Mouse (Mus musculus): ENCODE measurements at regions not wholly inside any gene's neighbourhood (a gene's known extent, or its start where the extent isn't known, plus 50 kb on each side); places are given as distances from the start of the nearest gene placed in this dataset.

- TF ChIP-seq POLR2A (IDR thresholded peaks at IDR 0.05; ENCODE audit: borderline replicate concordance, extremely low read depth, insufficient read depth, insufficient read length, poor library complexity, severe bottlenecking) = no peak
- TF ChIP-seq CTCF (IDR thresholded peaks at IDR 0.05; ENCODE audit: borderline replicate concordance, extremely low read depth, insufficient read depth, insufficient read length) = no peak
- no peak for DNase-seq (ENCODE audit: low read depth)
These were observed 129.5 kb upstream of the Tmem72 start for GRCm38 (mm10) chr6:116845990-116846862.

GRCm38 (mm10) chr6:116848538-116849093 is 131.9 kb upstream of the Tmem72 start:
- no peak for TF ChIP-seq POLR2A (IDR thresholded peaks at IDR 0.05; ENCODE audit: borderline replicate concordance, extremely low read depth, insufficient read depth, insufficient read length, poor library complexity, severe bottlenecking)
- no peak for TF ChIP-seq CTCF (IDR thresholded peaks at IDR 0.05; ENCODE audit: borderline replicate concordance, extremely low read depth, insufficient read depth, insufficient read length)
- DNase-seq (ENCODE audit: low read depth) = no peak

GRCm38 (mm10) chr6:116854029-116854428 is 137.3 kb upstream of the Tmem72 start:
- peak; percentile 53 for DNase-seq (ENCODE audit: low read depth)

GRCm38 (mm10) chr6:116856093-116856492 is 139.4 kb upstream of the Tmem72 start:
- no peak for TF ChIP-seq CTCF (IDR thresholded peaks at IDR 0.05; ENCODE audit: borderline replicate concordance, extremely low read depth, insufficient read depth, insufficient read length)
- TF ChIP-seq POLR2A (IDR thresholded peaks at IDR 0.05; ENCODE audit: borderline replicate concordance, extremely low read depth, insufficient read depth, insufficient read length, poor library complexity, severe bottlenecking) = no peak
- DNase-seq (ENCODE audit: low read depth) = no peak

More at GRCm38 (mm10) chr6:116854029-116854428, 137.3 kb upstream of the Tmem72 start:
- TF ChIP-seq POLR2A (IDR thresholded peaks at IDR 0.05; ENCODE audit: borderline replicate concordance, extremely low read depth, insufficient read depth, insufficient read length, poor library complexity, severe bottlenecking) (no peak), CTCF (IDR thresholded peaks at IDR 0.05; ENCODE audit: borderline replicate concordance, extremely low read depth, insufficient read depth, insufficient read length) (no peak)

- TF ChIP-seq CTCF (IDR thresholded peaks at IDR 0.05; ENCODE audit: borderline replicate concordance, extremely low read depth, insufficient read depth, insufficient read length) (no peak), POLR2A (IDR thresholded peaks at IDR 0.05; ENCODE audit: borderline replicate concordance, extremely low read depth, insufficient read depth, insufficient read length, poor library complexity, severe bottlenecking) (no peak)
- DNase-seq (ENCODE audit: low read depth) = no peak
These were observed 140.3 kb upstream of the Tmem72 start for GRCm38 (mm10) chr6:116856917-116857491.

- peak; percentile 25 for DNase-seq (ENCODE audit: low read depth)
- TF ChIP-seq CTCF (IDR thresholded peaks at IDR 0.05; ENCODE audit: borderline replicate concordance, extremely low read depth, insufficient read depth, insufficient read length) = peak; percentile 32; the same call in 1 of the 2 replicates
- TF ChIP-seq POLR2A (IDR thresholded peaks at IDR 0.05; ENCODE audit: borderline replicate concordance, extremely low read depth, insufficient read depth, insufficient read length, poor library complexity, severe bottlenecking) = no peak
These were observed 146.4 kb upstream of the Tmem72 start for GRCm38 (mm10) chr6:116863130-116863529.

GRCm38 (mm10) chr6:116863626-116864025 is 146.9 kb upstream of the Tmem72 start:
- no peak for TF ChIP-seq POLR2A (IDR thresholded peaks at IDR 0.05; ENCODE audit: borderline replicate concordance, extremely low read depth, insufficient read depth, insufficient read length, poor library complexity, severe bottlenecking)
- no peak for TF ChIP-seq CTCF (IDR thresholded peaks at IDR 0.05; ENCODE audit: borderline replicate concordance, extremely low read depth, insufficient read depth, insufficient read length)
- no peak for DNase-seq (ENCODE audit: low read depth)

GRCm38 (mm10) chr6:116893299-116893698 is 176.6 kb upstream of the Tmem72 start:
- TF ChIP-seq CTCF (IDR thresholded peaks at IDR 0.05; ENCODE audit: borderline replicate concordance, extremely low read depth, insufficient read depth, insufficient read length) (no peak), POLR2A (IDR thresholded peaks at IDR 0.05; ENCODE audit: borderline replicate concordance, extremely low read depth, insufficient read depth, insufficient read length, poor library complexity, severe bottlenecking) (no peak)
- peak; percentile 33 for DNase-seq (ENCODE audit: low read depth)

GRCm38 (mm10) chr6:116894252-116894651 is 177.5 kb upstream of the Tmem72 start:
- no peak for TF ChIP-seq POLR2A (IDR thresholded peaks at IDR 0.05; ENCODE audit: borderline replicate concordance, extremely low read depth, insufficient read depth, insufficient read length, poor library complexity, severe bottlenecking)
- DNase-seq (ENCODE audit: low read depth) = no peak

- TF ChIP-seq POLR2A (IDR thresholded peaks at IDR 0.05; ENCODE audit: borderline replicate concordance, extremely low read depth, insufficient read depth, insufficient read length, poor library complexity, severe bottlenecking) (no peak), CTCF (IDR thresholded peaks at IDR 0.05; ENCODE audit: borderline replicate concordance, extremely low read depth, insufficient read depth, insufficient read length) (no peak)
- peak; percentile 94 for DNase-seq (ENCODE audit: low read depth)
These were observed 178.4 kb upstream of the Tmem72 start for GRCm38 (mm10) chr6:116895114-116895513.

GRCm38 (mm10) chr6:116896132-116896630 is 179.5 kb upstream of the Tmem72 start:
- no peak for TF ChIP-seq CTCF (IDR thresholded peaks at IDR 0.05; ENCODE audit: borderline replicate concordance, extremely low read depth, insufficient read depth, insufficient read length)
- TF ChIP-seq POLR2A (IDR thresholded peaks at IDR 0.05; ENCODE audit: borderline replicate concordance, extremely low read depth, insufficient read depth, insufficient read length, poor library complexity, severe bottlenecking) = no peak
- no peak for DNase-seq (ENCODE audit: low read depth)
